In the genomic region with DNA sequence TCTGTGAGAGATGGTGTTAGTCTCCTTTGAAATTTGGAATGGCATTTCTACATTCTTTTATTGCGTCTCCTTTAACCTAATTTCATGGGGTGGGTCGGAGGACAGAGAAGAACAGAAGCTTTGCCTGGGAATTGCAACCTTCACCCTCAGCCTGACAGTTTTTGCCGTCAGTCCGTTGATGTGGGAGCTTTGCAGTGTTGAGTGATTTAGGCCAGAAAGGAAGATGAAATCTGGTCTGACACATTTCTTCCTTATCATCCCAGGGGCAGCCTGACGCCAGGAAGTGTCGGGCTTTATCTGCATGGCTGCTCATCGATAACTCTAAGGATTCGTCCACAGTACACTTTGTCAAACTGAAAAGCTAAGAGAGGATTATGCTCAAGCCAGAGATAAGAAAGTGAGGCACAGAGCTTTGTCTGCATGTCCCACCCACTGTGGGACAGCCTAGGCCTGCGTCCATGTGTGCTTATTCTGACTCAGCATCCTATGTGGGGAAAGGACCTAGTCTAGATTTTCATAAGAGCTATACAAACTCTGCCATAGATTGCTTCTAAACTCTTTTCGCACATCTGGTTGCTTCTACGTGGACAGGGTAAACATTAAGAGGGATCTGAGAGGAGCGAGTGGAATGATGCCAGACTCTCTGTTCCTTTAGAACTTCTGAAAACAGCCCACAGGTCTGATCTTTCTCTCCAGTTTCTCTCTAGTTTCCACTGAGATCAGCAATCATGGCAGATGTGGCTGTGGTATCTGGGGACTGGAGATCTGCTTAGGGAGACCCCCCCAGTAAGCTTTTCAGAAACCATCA, we compare ENCODE assay signal across 19 mouse cellular contexts. TPM values are rescaled to one million over a fixed set of nuclear protein-coding genes. Genes with fewer than 3 reads are reported as not detected.
DNase-seq lines count a peak whose midpoint lies in the region; ATAC-seq lines count a peak whose summit lies in the region.
"Had no signal": no experiment of that assay in that cellular context is flagged by ENCODE, and none has a peak within 500 bp of the region (broad histone marks: within the 10 kb centered on the region; RNA-seq: fewer than 3 reads in every experiment).

No protein-coding gene starts in this region.

- no peak overlapping the region for H3K4me3 ChIP-seq in heart, embryonic 14.5 days (ENCODE audit: control insufficient read depth in 1 of 2, insufficient read depth in 1 of 2, low read depth in 1 of 2, low read length in 2 of 2)
- no peak overlapping the region for H3K4me3 ChIP-seq in midbrain, embryonic 11.5 days (ENCODE audit: low read depth, low read length)
- H3K4me3 ChIP-seq in midbrain, embryonic 10.5 days: no peak overlapping the region
- H3K4me3 ChIP-seq in midbrain, embryonic 15.5 days: no peak overlapping the region
- H3K4me3 ChIP-seq: erythroblast, embryonic 14.5 days; liver, embryonic 13.5 days; megakaryocyte, embryonic 14.5 days had no signal

- H3K4me1 ChIP-seq in heart, embryonic 14.5 days (ENCODE audit: control insufficient read depth in 2 of 2, insufficient read depth in 2 of 2, low read length in 2 of 2): peaks cover 4 to 10% of the 10 kb centered on the region in 2 experiments; a peak in 3 of 4 replicates
- H3K4me1 ChIP-seq in midbrain, embryonic 11.5 days (ENCODE audit: control insufficient read depth, insufficient read depth, low read length): 0 out of 2 replicates have a peak, but pooled peaks cover 2% of the 10 kb centered on the region
- H3K4me1 ChIP-seq in midbrain, embryonic 10.5 days: peaks cover 12% of the 10 kb centered on the region
- H3K4me1 ChIP-seq in midbrain, embryonic 15.5 days: no peaks in the 10 kb centered on the region
- H3K4me1 ChIP-seq: liver, embryonic 13.5 days; megakaryocyte, embryonic 14.5 days had no signal

- H3K9me3 ChIP-seq in heart, embryonic 14.5 days (ENCODE audit: control insufficient read depth, low read length): no peaks in the 10 kb centered on the region
- no peaks in the 10 kb centered on the region for H3K9me3 ChIP-seq in midbrain, embryonic 11.5 days (ENCODE audit: control insufficient read depth, low read length)
- no peaks in the 10 kb centered on the region for H3K9me3 ChIP-seq in midbrain, embryonic 10.5 days (replicated peaks)
- no peaks in the 10 kb centered on the region for H3K9me3 ChIP-seq in midbrain, embryonic 15.5 days
- H3K9me3 ChIP-seq: liver, embryonic 13.5 days; megakaryocyte, embryonic 14.5 days had no signal

- no peak overlapping the region for H3K9ac ChIP-seq in heart, embryonic 14.5 days (ENCODE audit: low read length)
- no peak overlapping the region for H3K9ac ChIP-seq in midbrain, embryonic 11.5 days (ENCODE audit: low read length)
- no peak overlapping the region for H3K9ac ChIP-seq in midbrain, embryonic 15.5 days
- H3K9ac ChIP-seq: liver, embryonic 13.5 days had no signal

- intact Hi-C loops in heart, postnatal 25 days (cut with DNase I): no loop called here

- H3K36me3 ChIP-seq in heart, embryonic 14.5 days (ENCODE audit: control insufficient read depth, insufficient read depth, low read length): no peaks in the 10 kb centered on the region
- no peaks in the 10 kb centered on the region for H3K36me3 ChIP-seq in midbrain, embryonic 11.5 days (ENCODE audit: control insufficient read depth, insufficient read depth, low read length)
- no peaks in the 10 kb centered on the region for H3K36me3 ChIP-seq in midbrain, embryonic 10.5 days
- no peaks in the 10 kb centered on the region for H3K36me3 ChIP-seq in midbrain, embryonic 15.5 days (replicated peaks)
- H3K36me3 ChIP-seq: G1E; liver, embryonic 13.5 days had no signal

- no peak overlapping the region for H3K27ac ChIP-seq in heart, embryonic 14.5 days (replicated peaks in 1 of 2; ENCODE audit: control insufficient read depth in 1 of 2, insufficient read depth in 1 of 2, low read depth in 2 of 2, low read length in 2 of 2)
- H3K27ac ChIP-seq in midbrain, embryonic 11.5 days (ENCODE audit: low read depth, low read length): no peak overlapping the region
- H3K27ac ChIP-seq in midbrain, embryonic 10.5 days (replicated peaks): no peak overlapping the region
- H3K27ac ChIP-seq in midbrain, embryonic 15.5 days: no peak overlapping the region
- H3K27ac ChIP-seq: kidney, postnatal 0 days; liver, embryonic 13.5 days had no signal

- no peak for DNase-seq in heart, postnatal 25 days (ENCODE audit: low spot score)
- peak; percentile 70 for DNase-seq in midbrain, embryonic 11.5 days (ENCODE audit: low spot score, missing footprints)
- DNase-seq in midbrain, embryonic 10.5 days (ENCODE audit: low spot score): no peak
- DNase-seq in spleen, postnatal 4 days (ENCODE audit: low spot score in 2 of 2): no peak
- DNase-seq in kidney, adult 11 months: no peak
- DNase-seq: adrenal gland, postnatal 36 days; cerebellum, adult 8-10 months; gastrocnemius, postnatal 36 days; layer of hippocampus, postnatal 36 days; liver, embryonic 13.5 days; lung, postnatal 10 days; right cerebral cortex, postnatal 14 days had no signal

- no peak overlapping the region for H3K4me2 ChIP-seq in heart, embryonic 14.5 days (ENCODE audit: low read length)
- H3K4me2 ChIP-seq in midbrain, embryonic 11.5 days: no peak overlapping the region
- H3K4me2 ChIP-seq in midbrain, embryonic 15.5 days: no peak overlapping the region
- H3K4me2 ChIP-seq: liver, embryonic 13.5 days had no signal

- WGBS in heart, embryonic 14.5 days: 9% methylated on average over 12 of the region's 12 CpGs
- WGBS in midbrain, embryonic 11.5 days: 43% methylated on average over 12 of the region's 12 CpGs
- 52% methylated on average over 12 of the region's 12 CpGs for WGBS in midbrain, embryonic 10.5 days
- 37% methylated on average over 12 of the region's 12 CpGs for WGBS in midbrain, embryonic 15.5 days

- peaks cover 39% of the 10 kb centered on the region for H3K27me3 ChIP-seq in heart, embryonic 14.5 days (ENCODE audit: control insufficient read depth, insufficient read depth, low read length)
- H3K27me3 ChIP-seq in midbrain, embryonic 11.5 days (ENCODE audit: control insufficient read depth, insufficient read depth, low read length): no peaks in the 10 kb centered on the region
- no peaks in the 10 kb centered on the region for H3K27me3 ChIP-seq in midbrain, embryonic 10.5 days (ENCODE audit: low read depth, poor library complexity, severe bottlenecking)
- H3K27me3 ChIP-seq in midbrain, embryonic 15.5 days (replicated peaks): no peaks in the 10 kb centered on the region
- H3K27me3 ChIP-seq: liver, embryonic 13.5 days; megakaryocyte, embryonic 14.5 days had no signal

- peak; percentile 64; the same call in 1 of the 2 replicates for ATAC-seq in heart, embryonic 14.5 days (ENCODE audit: insufficient number of reproducible peaks, insufficient read depth, low FRiP score, low read depth)
- no peak for ATAC-seq in midbrain, embryonic 11.5 days (ENCODE audit: low FRiP score)
- peak; percentile 11; the same call in 1 of the 2 replicates for ATAC-seq in midbrain, embryonic 15.5 days (replicated peaks)
- ATAC-seq: forebrain, embryonic 14.5 days had no signal

RNA-seq across cellular contexts. Expression of gene Tnc, which starts 11.4 kb away (rescaled TPM):
- 17.1 and 18.3 TPM in 2 replicates for polyA plus RNA-seq in heart, embryonic 14.5 days (2014; fragmentation: Nextera tagmentation; extraction: Ambion mirVana)
- total RNA-seq in heart, postnatal 25 days (2021): 1 to 10 TPM; 1.0 TPM
- polyA plus RNA-seq in midbrain, embryonic 11.5 days (2014; fragmentation: Nextera tagmentation; extraction: Ambion mirVana): 4.0 and 4.4 TPM in 2 replicates
- polyA plus RNA-seq in midbrain, embryonic 10.5 days (2016; fragmentation: Nextera tagmentation; extraction: Ambion mirVana): 3.2 and 5.2 TPM in 2 replicates
- 52.6 and 63.1 TPM in 2 replicates for polyA plus RNA-seq in midbrain, embryonic 15.5 days (2015; fragmentation: Nextera tagmentation; extraction: Ambion mirVana)
- polyA plus RNA-seq: erythroblast, embryonic 14.5 days; G1E had no signal
